Mouse (Mus musculus) gastrocnemius, postnatal 14 days (tissue): ENCODE measurements around the gene Becn1. TPM values are rescaled to one million over a fixed set of nuclear protein-coding genes. Genes with fewer than 3 reads are reported as not detected.
A peak's percentile ranks its signal among the peaks of the same experiment; 100 is the strongest.
"Not testable (repeated sequence)": the region's sequence is repeated elsewhere in the genome, so short reads cannot be mapped to it uniquely, and the experiment has no call there.

Experiments
- DNase-seq: peaks from one replicate; pipeline ENCODE4 v3.0.0; 2021; ENCODE audit warnings: mixed read lengths
- intact Hi-C: fragments of 180-260 bp; cut with DNase I; formaldehyde crosslinking; loops from one replicate; pipeline ENCODE4 v1.15.1; 2025; ENCODE audit warnings: low total_unique reads
- long read RNA-seq, 2 experiments: library from polyadenylated mRNA; stranded (forward); transcript quantifications; one replicate each; pipeline ENCODE4 v2.0.0; 2021
- total RNA-seq, 2 experiments: library from RNA; stranded (reverse); gene quantifications; 2 replicates each; pipeline ENCODE4 v1.2.3; 2021

Becn1 gene
- 10 to 100 TPM; 70.7 to 72.9 TPM for total RNA-seq
- long read RNA-seq, experiment 1, full-length matches to known transcripts = 67 of 72 reads
- long read RNA-seq, experiment 1, partial matches to known transcripts = 1 of 72 reads
- long read RNA-seq, experiment 1, other reads (novel, unspliced or antisense) = 4 of 72 reads
- long read RNA-seq, experiment 2, full-length matches to known transcripts = 76 of 86 reads
- long read RNA-seq, experiment 2, partial matches to known transcripts = 5 of 86 reads
- long read RNA-seq, experiment 2, other reads (novel, unspliced or antisense) = 5 of 86 reads

DNA sequence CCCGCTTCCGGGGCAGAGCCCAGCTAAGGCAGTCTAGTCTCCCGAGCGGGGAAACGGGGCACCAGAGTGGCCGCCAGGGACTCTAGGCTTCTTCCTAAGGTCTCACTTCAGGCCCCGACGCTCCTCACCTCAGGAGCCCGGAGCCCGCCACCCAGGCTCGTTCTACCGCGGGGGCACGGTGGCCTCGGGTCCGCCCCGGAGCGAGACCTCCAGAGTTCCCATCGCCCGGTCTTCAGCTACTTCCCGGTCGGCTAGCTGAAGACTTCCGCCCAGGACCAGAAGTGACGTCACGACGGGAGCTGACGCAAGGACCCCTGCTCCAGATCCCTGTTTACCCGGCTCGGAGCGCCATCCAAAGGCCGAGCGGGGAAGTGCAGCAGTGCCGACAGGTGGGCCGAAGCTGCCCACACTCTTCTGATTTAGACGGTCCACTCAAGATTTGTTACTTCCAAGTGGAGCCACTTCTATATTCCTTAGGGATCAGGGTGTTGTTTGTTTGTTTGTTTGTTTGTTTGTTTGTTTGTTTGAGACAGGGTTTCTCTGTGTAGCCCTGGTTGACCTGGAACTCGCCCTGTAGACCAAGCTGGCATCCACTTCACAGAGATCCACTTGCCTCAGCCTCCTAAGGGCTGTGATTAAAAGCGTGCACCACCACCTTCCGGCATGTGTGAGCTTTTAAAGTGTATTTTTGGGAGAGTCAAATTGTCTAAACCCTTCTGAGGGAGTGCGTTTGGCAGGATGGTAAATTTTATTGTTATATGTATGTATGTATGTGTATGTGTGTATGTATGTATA lies at the start of gene Becn1:
Gene Becn1 (minus strand): TSS at position 283 of the 795 bp plus-strand sequence.
- peak; percentile 97 for DNase-seq
- intact Hi-C loops = no loop called here

DNA sequence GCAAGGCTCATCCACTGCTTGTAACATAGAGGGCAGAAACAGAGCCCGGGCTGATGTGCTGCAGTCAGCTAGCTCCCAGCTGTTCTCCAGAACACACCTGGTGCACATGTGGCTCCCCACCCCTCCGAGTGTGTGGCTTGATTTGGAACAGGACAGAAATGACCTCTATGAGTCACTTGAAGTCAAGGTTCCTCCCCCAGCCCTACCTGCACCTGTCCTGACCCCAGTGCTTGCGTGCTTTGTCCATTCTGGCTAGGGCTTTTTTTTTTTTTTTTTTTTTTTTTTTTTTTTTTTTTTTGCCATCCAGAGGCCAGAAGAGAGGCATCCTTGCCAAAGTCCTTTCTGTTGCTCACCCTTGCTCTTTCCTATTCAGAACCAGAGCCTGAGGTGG lies 49.6 kb upstream of the Becn1 start:
- no peak for DNase-seq
- intact Hi-C loops = no loop called here

DNA sequence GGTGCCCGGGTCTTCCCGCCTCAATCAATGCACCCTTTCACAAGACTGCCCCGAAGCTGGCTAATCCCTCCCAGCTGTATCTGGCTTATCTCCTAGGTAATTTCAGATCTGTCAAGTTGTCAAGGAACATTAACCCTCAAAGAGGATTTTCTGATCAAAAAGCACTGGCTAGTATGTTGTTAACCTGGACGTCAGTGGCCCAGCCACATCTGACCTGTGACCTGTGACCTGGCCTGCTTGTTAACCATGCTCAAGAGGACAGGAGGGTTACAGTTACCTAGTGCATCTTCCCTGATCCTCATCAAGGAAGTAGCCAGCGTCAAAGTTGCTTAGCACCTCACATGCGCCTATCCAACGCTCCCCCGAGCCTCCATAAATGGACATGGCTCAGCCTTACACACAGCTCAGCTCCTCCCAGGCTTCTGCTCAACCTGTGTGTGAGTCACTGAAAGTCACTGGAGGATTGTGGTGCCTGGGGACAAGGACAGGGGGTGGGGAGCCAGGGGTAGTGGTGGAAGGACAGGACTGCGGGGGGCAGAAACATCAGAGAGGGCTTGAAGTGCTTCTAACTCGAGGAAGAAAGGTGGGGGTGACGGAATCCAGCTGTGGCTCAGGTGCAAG lies 49.1 kb upstream of the Becn1 start:
- no peak for DNase-seq
- intact Hi-C loops = no loop called here

DNA sequence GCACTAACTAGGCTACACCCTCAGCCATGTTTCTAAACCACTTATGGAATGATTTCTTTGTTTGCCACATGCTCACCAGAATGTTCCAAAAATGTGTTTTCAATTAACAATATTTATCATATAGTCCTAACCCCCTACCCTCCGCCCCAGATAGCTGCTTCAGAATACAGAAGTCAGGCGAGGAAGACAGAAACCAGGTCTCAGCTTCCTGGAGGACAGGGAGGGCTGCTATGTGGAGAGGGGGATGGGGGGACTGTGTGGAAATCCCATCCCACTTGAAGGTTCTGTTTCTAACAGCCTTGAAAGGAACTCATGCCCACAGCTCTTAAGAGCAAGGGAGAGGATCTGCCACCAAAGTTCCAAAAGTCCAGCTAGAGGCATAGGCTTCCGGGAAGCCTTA lies 47.1 kb upstream of the Becn1 start:
- intact Hi-C loops = no loop called here

DNA sequence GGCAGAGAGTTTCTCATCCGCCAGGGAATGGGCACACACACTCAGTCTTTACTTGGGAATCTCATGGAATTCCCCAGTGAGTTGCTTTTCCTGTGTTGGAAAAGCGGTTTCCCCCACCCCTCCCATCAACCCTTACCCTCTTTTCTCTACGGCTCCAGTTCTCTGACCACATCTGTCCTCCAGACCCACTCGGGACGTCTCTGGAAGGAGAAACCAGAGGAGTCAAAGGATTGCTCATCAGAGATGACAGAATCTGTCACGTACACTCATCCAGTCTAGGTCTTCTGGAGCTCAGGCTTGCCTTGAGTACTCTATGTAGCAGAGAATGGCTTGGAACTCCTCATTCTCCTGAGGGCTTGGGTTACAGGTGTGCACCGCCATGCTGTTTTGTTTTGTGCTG lies 46.7 kb upstream of the Becn1 start:
- intact Hi-C loops = no loop called here
- no peak for DNase-seq

More for the DNA sequence above, 47.1 kb upstream of the Becn1 start:
- no peak for DNase-seq

DNA sequence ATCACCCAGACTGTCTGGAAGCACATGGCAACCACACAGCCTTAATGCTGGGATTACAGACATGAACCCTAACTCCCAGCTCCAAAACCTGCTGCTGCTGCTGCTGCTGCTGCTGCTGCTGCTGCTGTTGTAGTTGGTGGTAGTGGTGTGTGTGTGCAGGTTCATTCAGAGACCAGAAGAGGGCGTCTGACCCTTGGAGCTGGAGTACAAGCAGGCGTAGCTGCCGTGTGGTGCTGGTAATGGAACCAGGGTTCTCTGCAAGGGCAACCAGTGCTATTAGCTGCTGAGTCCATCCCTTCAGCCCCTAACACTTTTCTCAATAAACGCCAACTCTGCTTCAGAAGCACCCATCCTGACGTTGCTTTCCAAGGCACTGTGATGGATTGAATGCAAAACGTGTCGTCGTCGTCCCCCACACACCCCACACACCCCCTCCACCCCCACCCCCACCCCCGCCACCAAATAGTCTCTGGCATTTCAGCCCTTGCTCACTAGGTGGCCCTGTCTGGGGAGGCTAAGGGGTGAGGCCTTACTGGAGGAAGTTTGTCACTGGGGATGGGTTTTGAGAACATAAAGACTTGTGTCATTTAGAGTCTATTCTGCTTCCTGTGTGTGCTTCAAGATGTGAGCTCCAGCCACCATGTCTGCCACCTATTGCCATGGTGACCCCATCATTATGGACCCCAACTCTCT lies 45.1 kb upstream of the Becn1 start:
- intact Hi-C loops = no loop called here
- no peak for DNase-seq

DNA sequence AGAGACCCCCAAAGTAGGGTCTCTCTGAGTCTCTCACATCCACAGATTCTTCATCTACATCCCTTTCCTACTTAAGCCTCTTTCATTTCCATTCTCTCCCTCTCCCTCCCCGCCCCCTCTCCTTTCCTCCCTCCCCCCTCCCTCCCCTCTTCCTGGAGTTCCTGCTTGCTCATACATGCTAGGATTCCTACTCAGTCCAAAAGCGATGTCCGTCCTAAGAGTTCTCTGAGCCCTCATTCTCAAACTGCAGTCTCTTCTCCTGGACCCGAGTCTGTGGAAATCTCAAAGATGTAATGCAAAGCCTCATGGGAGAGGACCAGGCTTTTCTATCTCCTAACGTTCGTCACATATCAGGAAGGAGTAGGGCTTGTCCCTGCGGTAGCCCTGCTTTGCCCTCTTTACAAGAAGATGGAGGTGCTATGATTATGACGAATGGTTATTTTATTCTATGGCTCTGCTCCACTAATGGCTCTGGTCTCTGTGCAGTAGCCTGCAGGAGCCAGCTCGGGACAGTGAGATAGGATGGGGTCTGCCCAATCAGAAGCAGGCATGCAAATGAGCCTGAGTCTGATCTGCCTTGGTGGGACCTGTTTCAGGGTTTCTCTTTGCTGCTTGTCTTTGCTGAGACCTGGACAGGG lies 36.2 kb upstream of the Becn1 start:
- DNase-seq = no peak
- intact Hi-C loops = no loop called here

DNA sequence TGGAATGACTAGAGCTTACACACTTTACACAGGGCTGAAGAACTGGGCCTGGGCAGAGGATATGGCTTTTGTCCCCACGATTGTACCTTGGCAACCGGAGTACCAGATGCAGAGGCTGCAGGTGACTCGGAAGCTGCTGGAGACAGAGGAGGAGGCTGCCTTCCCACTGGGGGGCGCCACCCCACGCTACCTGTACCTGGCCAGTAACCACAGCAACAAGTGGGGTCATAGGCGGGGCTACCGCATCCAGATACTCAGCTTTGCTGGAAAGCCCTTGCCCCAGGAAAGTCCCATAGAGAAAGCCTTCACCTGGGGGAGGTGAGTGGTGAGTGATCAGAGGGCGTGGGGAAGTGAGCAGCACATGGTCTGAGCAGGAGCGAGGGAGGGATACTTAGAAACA lies 33.6 kb upstream of the Becn1 start:
- intact Hi-C loops = no loop called here
- DNase-seq = no peak

DNA sequence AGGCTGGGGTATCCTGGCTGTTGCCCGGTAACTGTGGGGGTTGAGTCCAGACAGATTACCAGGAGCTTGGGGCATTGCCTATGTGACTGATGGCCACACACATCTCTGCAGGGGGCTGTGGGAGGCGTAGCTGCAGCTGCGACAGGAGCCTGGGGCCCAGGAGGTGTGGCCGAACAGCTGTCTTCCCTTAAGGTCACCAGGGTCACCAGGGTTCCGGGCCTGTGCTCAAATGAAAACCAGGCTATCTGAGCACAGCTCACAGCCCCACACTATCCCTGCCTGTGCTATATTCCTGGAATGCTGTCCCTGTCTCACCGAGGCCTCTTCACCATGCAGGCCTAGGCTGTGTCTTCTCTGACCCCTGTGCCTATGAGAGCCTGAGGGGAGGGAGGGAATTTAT lies 32.4 kb upstream of the Becn1 start:
- intact Hi-C loops = no loop called here
- no peak for DNase-seq

DNA sequence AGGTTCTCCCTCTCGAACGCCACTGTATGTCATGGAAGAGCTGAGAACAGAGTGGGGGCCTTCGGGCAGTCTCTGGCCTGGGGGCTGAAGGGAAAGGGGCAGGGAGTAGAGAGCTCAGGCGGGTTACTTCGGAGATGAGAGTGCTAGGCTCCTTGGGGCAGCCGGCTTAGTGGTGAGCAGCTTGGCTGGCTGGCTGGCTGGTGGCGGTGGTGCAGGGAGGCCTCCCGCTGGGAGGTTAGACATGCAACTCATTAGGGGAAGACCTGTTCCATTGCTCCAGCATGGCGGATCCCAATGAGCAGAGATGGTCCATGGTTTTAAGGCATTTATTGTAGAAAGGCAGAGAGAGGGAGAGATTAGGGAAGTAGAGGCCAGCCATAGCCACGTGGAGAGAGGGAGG lies 31.9 kb upstream of the Becn1 start:
- DNase-seq = no peak
- intact Hi-C loops = no loop called here

DNA sequence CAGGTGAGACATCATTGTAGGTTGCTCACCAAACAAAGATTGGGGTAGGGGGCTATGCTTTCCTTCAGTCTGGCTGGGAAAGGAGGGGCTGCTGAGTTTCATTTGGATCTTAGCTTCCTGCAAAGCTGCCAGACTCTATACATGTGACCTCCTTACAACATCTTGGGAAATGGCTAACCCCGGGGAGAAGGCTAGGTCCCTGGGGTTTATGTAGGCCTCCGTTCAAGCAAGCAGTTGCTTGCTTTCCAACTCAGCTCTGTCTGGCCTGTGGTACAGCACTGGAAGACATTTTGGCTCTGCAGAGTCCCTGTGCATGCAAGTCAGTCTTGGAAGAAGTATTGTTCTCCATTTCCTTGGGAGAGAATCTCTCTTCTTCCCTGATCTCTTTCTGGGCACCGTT lies 30.5 kb upstream of the Becn1 start:
- intact Hi-C loops = no loop called here
- no peak for DNase-seq

DNA sequence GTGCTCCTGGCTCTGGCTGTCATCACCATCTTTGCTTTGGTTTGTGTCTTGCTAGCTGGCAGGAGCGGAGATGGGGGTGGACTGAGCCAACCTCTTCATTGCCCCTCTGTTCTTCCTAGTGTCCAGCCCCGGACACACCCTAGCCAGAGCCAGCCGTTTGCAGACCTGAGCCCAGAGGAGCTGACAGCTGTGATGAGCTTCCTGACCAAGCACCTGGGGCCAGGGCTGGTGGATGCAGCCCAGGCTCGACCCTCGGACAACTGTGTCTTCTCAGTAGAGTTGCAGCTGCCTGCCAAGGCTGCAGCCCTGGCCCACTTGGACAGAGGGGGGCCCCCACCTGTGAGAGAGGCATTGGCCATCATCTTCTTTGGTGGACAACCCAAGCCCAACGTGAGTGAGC lies 28.9 kb upstream of the Becn1 start:
- intact Hi-C loops, DNase-seq: not testable (repeated sequence)

DNA sequence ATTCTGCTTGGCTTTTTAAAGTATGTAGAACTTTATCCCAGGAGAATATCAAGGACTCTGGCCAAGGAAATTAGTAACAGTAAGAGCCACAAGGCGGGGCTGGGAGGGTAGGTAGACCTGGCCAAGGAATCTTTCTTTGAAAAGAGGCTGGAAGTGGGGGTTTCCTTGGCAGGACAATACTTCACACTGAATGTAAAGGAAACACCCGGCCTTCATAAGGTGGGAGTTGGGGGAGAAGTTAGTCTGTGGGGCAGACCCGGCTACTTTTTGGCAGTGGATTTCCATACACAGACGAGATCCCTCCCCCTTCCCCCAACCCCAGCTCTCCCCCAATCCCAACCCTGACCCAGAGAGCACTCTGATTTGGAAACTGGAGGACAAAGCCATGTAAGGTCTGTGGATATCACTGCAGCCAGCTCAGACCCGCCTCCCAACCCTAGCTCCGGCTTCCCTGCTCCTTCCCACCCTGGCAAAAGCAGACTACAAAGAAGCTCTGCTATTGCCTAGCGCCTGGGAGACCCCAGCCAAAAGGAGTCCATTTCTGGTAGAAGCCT lies 28.4 kb upstream of the Becn1 start, which contains the start of gene Aoc3:
Gene Aoc3 (plus strand): TSS at position 235 of the 554 bp plus-strand sequence.
- peak; percentile 47 for DNase-seq
- intact Hi-C loops = no loop called here

DNA sequence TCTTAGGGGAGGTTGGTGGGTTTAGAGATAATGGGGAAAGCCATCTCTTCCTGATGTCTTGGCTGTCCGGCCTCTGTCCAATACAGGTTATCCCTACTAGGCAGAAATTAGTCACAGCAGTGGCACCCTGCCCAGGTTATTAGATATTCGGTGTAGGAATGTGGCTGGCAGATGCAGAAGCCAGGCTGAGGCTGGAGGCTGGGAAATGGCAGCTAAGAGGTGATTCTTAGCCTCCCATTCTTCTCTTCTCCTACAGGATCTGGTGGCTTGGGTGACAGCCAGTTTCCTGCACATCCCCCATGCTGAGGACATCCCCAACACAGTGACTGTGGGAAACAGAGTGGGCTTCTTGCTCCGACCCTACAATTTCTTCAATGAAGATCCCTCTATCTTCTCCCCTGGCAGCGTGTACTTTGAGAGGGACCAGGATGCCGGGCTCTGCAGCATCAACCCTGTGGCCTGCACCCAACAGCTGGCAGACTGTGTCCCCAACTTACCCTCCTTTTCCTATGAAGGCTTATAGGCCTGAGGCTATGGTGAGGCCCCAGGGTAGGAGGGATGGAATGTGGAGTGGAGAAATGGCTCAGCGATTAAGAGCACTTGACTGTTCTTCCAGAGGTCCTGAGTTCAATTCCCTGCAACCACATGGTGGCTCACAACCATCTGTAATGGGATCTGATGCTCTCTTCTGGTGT lies 27.0 kb upstream of the Becn1 start:
- DNase-seq = peak; percentile 72
- intact Hi-C loops = no loop called here

DNA sequence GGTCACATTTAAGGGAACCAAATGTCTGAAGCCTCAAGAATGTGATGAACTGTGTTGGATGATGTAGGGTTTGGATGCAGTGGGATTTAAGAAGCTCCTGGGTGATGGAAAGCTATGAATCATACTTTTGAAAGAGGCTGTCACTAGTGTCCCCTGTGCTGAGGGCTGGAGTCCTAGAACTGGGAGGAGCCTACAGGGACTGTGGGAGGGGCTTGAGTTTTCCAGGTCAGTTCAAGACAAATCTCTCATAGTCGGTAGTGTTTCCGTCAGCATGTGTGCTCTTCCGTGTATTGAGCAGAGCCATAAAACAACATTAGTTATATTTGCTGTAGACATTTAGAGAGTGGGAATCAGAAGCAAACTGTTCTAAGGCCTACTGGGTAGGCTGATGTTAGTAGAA lies 25.2 kb upstream of the Becn1 start:
- no peak for DNase-seq
- intact Hi-C loops = no loop called here

DNA sequence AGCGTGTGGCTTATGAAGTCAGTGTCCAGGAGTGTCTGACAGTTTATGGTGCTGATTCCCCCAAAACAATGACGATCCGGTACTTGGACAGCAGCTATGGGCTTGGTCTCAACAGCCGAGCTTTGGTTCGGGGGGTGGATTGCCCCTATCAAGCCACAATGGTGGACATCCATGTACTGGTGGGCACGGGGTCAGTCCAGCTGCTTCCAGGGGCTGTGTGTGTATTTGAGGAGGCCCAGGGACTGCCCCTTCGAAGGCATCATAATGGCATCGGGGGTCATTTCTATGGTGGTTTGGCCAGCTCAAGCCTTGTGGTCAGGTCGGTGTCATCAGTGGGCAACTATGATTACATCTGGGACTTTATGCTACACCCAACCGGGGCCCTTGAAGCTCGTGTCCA lies 24.1 kb upstream of the Becn1 start:
- no peak for DNase-seq
- intact Hi-C loops = no loop called here

DNA sequence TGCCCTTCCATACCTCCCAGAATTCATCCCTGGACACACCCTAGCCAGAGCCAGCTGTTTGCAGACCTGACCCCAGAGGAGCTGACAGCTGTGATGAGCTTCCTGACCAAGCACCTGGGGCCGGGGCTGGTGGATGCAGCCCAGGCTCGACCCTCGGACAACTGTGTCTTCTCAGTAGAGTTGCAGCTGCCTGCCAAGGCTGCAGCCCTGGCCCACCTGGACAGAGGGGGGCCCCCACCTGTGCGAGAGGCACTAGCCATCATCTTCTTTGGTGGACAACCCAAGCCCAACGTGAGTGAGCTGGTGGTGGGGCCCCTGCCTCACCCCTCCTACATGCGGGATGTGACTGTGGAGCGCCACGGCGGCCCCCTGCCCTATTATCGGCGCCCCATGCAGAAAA lies 23.1 kb upstream of the Becn1 start:
- intact Hi-C loops = not testable (repeated sequence)

DNA sequence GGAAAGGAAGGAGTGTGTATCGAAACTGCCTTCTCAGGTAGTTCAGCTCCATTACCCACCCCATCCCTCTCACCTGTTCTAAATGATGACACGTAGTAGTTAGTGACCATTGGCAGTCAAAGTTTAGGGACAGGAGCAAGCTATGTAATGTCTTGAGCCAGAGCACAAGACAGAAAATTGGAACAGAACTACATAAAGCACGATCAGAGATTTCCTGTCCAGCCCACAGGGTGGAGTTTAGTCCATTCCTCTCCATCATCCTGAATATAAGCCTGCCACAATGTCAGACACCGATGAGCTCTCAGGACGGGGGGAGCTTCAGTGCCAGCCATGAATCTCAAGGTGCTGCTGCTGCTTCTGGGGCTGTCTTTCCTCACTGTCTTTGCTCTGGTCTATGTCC lies 22.7 kb upstream of the Becn1 start, which contains the start of gene Aoc2:
Gene Aoc2 (plus strand): TSS at position 301 of the 400 bp plus-strand sequence.
- intact Hi-C loops = no loop called here
- DNase-seq = no peak

More for the DNA sequence above, 23.1 kb upstream of the Becn1 start:
- DNase-seq = not testable (repeated sequence)

DNA sequence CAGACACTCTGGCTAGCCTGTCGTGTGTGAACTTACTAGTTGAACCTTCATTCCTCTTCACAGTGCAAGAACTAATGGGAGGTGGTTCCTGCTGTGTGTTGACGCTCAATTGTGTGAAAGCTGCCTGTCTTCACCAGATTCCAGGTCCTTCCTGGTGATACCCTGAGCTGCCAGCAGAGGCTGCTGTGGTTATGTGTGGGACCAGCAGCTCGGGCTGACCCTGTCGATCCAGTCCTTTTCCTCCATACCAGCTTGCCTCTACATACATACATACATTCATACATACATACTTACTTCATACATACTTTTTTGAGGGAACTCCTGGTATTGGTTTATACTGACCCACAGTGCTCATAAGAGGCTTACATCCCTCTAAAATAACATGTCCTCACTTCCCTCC lies 21.5 kb upstream of the Becn1 start:
- intact Hi-C loops = loop anchor here (2.0 kb wide), 1 partner anchor 71 kb away; no protein-coding TSS in a partner anchor
- peak; percentile 67 for DNase-seq
